Mouse (Mus musculus): ENCODE measurements at regions not wholly inside any gene's neighbourhood (a gene's known extent, or its start where the extent isn't known, plus 50 kb on each side); places are given as distances from the start of the nearest gene placed in this dataset.

- TF ChIP-seq POLR2A (IDR thresholded peaks at IDR 0.05; ENCODE audit: borderline replicate concordance, extremely low read depth, low read depth, low read length) (no peak), CTCF (IDR thresholded peaks at IDR 0.05; ENCODE audit: insufficient read depth, low read length) (no peak)
These were observed 203.7 kb downstream of the Gm9733 start for GRCm38 (mm10) chr3:15128370-15128769.

Measured in lung, adult 2 months (tissue).